ENCODE assay signal across 23 mouse cellular contexts in genomic region chr17:32443245-32443644, GRCm38 (mm10). TPM values are rescaled to one million over a fixed set of nuclear protein-coding genes. Genes with fewer than 3 reads are reported as not detected.
"Had no signal": no experiment of that assay in that cellular context is flagged by ENCODE, and none has a peak within 500 bp of the region (broad histone marks: within the 10 kb centered on the region; RNA-seq: fewer than 3 reads in every experiment).

No protein-coding gene starts in this region.

- H3K4me1 ChIP-seq: midbrain, embryonic 10.5 days; midbrain, embryonic 12.5 days; neural tube, embryonic 13.5 days; neural tube, embryonic 15.5 days had no signal

- H3K9me3 ChIP-seq: midbrain, embryonic 10.5 days; neural tube, embryonic 13.5 days; neural tube, embryonic 15.5 days had no signal

- H3K36me3 ChIP-seq: midbrain, embryonic 10.5 days; midbrain, embryonic 12.5 days; neural tube, embryonic 13.5 days; neural tube, embryonic 15.5 days had no signal

- H3K9ac ChIP-seq: liver, embryonic 14.5 days; lung, embryonic 14.5 days; midbrain, embryonic 12.5 days; neural tube, embryonic 13.5 days; neural tube, embryonic 15.5 days had no signal

- DNase-seq: lung, adult 18-20 months; lung, embryonic 14.5 days; lung, postnatal 10 days; lung, postnatal 4 days; midbrain, embryonic 14.5 days; retina, postnatal 1 day; right cerebral cortex, adult 18-20 months; right cerebral cortex, postnatal 25 days; right cerebral cortex, postnatal 4 days; thymus, adult 18-20 months; thymus, postnatal 14 days; thymus, postnatal 36 days had no signal

- H3K27me3 ChIP-seq: neural tube, embryonic 13.5 days; neural tube, embryonic 15.5 days had no signal

- H3K27ac ChIP-seq: liver, embryonic 14.5 days; midbrain, embryonic 10.5 days; midbrain, embryonic 12.5 days; neural tube, embryonic 13.5 days; neural tube, embryonic 15.5 days had no signal

- H3K4me3 ChIP-seq: midbrain, embryonic 10.5 days; midbrain, embryonic 12.5 days; myocyte; neural tube, embryonic 13.5 days; neural tube, embryonic 15.5 days had no signal

- H3K4me2 ChIP-seq: lung, embryonic 14.5 days; midbrain, embryonic 12.5 days; neural tube, embryonic 13.5 days; neural tube, embryonic 15.5 days had no signal

RNA-seq across cellular contexts. Expression of gene Cyp4f39, which starts 9.3 kb away (rescaled TPM):
- total RNA-seq: megakaryocyte, adult 5-6 weeks had no signal

RNA-seq across cellular contexts. Expression of gene Pglyrp2, which starts 19.3 kb away (rescaled TPM):
- total RNA-seq: midbrain, postnatal 0 days had no signal
- polyA plus RNA-seq: lung, embryonic 16.5 days; midbrain, embryonic 10.5 days; midbrain, embryonic 12.5 days; midbrain, embryonic 14.5 days; midbrain, postnatal 0 days; myocyte; neural tube, embryonic 11.5 days; neural tube, embryonic 13.5 days; neural tube, embryonic 15.5 days; stomach, embryonic 14.5 days had no signal

RNA-seq across cellular contexts. Expression of gene Rasal3, which starts 39.9 kb away (rescaled TPM):
- polyA plus RNA-seq: myocyte had no signal
